Mouse (Mus musculus) CH12.LX (cell line): ENCODE results near the gene Psenen. TPM values are rescaled to one million over a fixed set of nuclear protein-coding genes. Genes with fewer than 3 reads are reported as not detected.

Source experiments
- DNase-seq: peaks from one replicate; pipeline ENCODE4 v3.0.0-alpha.2; 2013; ENCODE audit errors: extremely low read depth
- H3K27ac ChIP-seq: 2 replicates; pipeline ENCODE4 v1.5.1; 2012; ENCODE audit warnings: low read depth, mild to moderate bottlenecking, control low read depth, moderate library complexity; ENCODE audit not compliant: insufficient read depth
- H3K27me3 ChIP-seq: replicated peaks from 2 replicates; pipeline ENCODE3; 2012; ENCODE audit warnings: inconsistent platforms
- H3K36me3 ChIP-seq, 2 experiments: replicated peaks in 1 of 2; 2 replicates each; pipeline versions ENCODE3 to v1.6.1; 2012; ENCODE audit warnings: inconsistent platforms in 1 of 2, low read length in 1 of 2, mild to moderate bottlenecking in 1 of 2, mixed read lengths in 1 of 2, moderate library complexity in 1 of 2; ENCODE audit not compliant: control insufficient read depth in 1 of 2, insufficient read depth in 1 of 2
- H3K4me1 ChIP-seq, 2 experiments: 2 replicates each; pipeline ENCODE4 v1.6.1; 2012; ENCODE audit warnings: inconsistent platforms in 1 of 2, moderate library complexity in 1 of 2; ENCODE audit not compliant: insufficient read depth in 2 of 2, control insufficient read depth in 1 of 2
- H3K4me2 ChIP-seq: 2 replicates; pipeline ENCODE4 v1.6.1; 2012; ENCODE audit warnings: low read depth, mild to moderate bottlenecking, control low read depth; ENCODE audit not compliant: poor library complexity, insufficient read depth, severe bottlenecking
- H3K4me3 ChIP-seq, 3 experiments: fragments of 150-350 bp in 1 of 3; sonication (generic) in 1 of 3; replicated peaks in 1 of 3; 2 replicates each; pipeline versions ENCODE3 to v1.5.1; 2011 to 2012; ENCODE audit warnings: low read depth in 2 of 3, low read length in 2 of 3, mild to moderate bottlenecking in 2 of 3, moderate library complexity in 2 of 3, control low read depth in 1 of 3, improper control_type of control experiment in 1 of 3, inconsistent platforms in 1 of 3, mixed read lengths in 1 of 3; ENCODE audit not compliant: poor library complexity in 1 of 3
- H3K79me2 ChIP-seq: replicated peaks from 2 replicates; pipeline ENCODE4 v1.6.1; 2012; ENCODE audit warnings: mild to moderate bottlenecking, moderate library complexity; ENCODE audit not compliant: control insufficient read depth, poor library complexity, insufficient read depth, severe bottlenecking; ENCODE audit errors: extremely low read depth
- H3K9ac ChIP-seq: 2 replicates; pipeline ENCODE4 v1.6.1; 2012; ENCODE audit warnings: low read depth, mild to moderate bottlenecking, control low read depth, moderate library complexity; ENCODE audit not compliant: insufficient read depth
- H3K9me3 ChIP-seq: replicated peaks from 2 replicates; pipeline ENCODE3; 2012; ENCODE audit warnings: low read length, inconsistent platforms, mixed read lengths
- BHLHE40 ChIP-seq: IDR thresholded peaks from 2 replicates; pipeline ENCODE4 v1.6.1; 2011; ENCODE audit warnings: mild to moderate bottlenecking, low read depth, low read length, improper control_type of control experiment
- CHD2 ChIP-seq: IDR thresholded peaks from 2 replicates; pipeline ENCODE4 v1.6.1; 2011; ENCODE audit warnings: low read length, improper control_type of control experiment
- CTCF ChIP-seq, 2 experiments: IDR thresholded peaks in 1 of 2; conservative IDR thresholded peaks in 1 of 2; 2 replicates each; pipeline ENCODE4 v1.5.1; 2011 to 2012; ENCODE audit warnings: low read depth in 2 of 2, low read length in 2 of 2, improper control_type of control experiment in 1 of 2, inconsistent platforms in 1 of 2, mild to moderate bottlenecking in 1 of 2, moderate library complexity in 1 of 2
- ELF1 ChIP-seq: IDR thresholded peaks from 2 replicates; pipeline ENCODE4 v1.6.1; 2014; ENCODE audit warnings: low read depth, mild to moderate bottlenecking, inconsistent platforms, low read length, improper control_type of control experiment
- EP300 ChIP-seq: IDR thresholded peaks from 2 replicates; pipeline ENCODE4 v1.6.1; 2011; ENCODE audit warnings: low read length, improper control_type of control experiment
- ETS1 ChIP-seq: conservative IDR thresholded peaks from 2 replicates; pipeline ENCODE4 v1.6.1; 2012; ENCODE audit warnings: low read depth, mild to moderate bottlenecking, inconsistent platforms, low read length, improper control_type of control experiment, moderate library complexity
- GABPA ChIP-seq: IDR thresholded peaks from 2 replicates; pipeline ENCODE4 v1.6.1; 2012; ENCODE audit warnings: low read depth, low read length, improper control_type of control experiment, inconsistent platforms; ENCODE audit not compliant: insufficient replicate concordance
- HCFC1 ChIP-seq: IDR thresholded peaks from 2 replicates; pipeline ENCODE4 v1.6.1; 2012; ENCODE audit warnings: low read depth, mild to moderate bottlenecking, inconsistent platforms, low read length, improper control_type of control experiment
- KAT2A ChIP-seq: IDR thresholded peaks from 2 replicates; pipeline ENCODE4 v1.6.1; 2012; ENCODE audit warnings: low read length, improper control_type of control experiment, inconsistent platforms; ENCODE audit not compliant: insufficient replicate concordance
- MAFK ChIP-seq: IDR thresholded peaks from 2 replicates; pipeline ENCODE4 v1.6.1; 2011; ENCODE audit warnings: low read length, improper control_type of control experiment; ENCODE audit not compliant: insufficient replicate concordance
- MAZ ChIP-seq: IDR thresholded peaks from 2 replicates; pipeline ENCODE4 v1.6.1; 2012; ENCODE audit warnings: low read depth, mild to moderate bottlenecking, inconsistent platforms, low read length, improper control_type of control experiment, moderate library complexity
- MXI1 ChIP-seq: IDR thresholded peaks from 2 replicates; pipeline ENCODE4 v1.6.1; 2011; ENCODE audit warnings: mild to moderate bottlenecking, low read depth, low read length, improper control_type of control experiment
- MYC ChIP-seq: IDR thresholded peaks from 2 replicates; pipeline ENCODE4 v1.6.1; 2011; ENCODE audit warnings: low read depth, mild to moderate bottlenecking, improper control_type of control experiment, low read length
- NRF1 ChIP-seq: IDR thresholded peaks from 2 replicates; pipeline ENCODE4 v1.6.1; 2014; ENCODE audit warnings: low read depth, mild to moderate bottlenecking, inconsistent platforms, low read length, improper control_type of control experiment, moderate library complexity
- POLR2A ChIP-seq: IDR thresholded peaks from 2 replicates; pipeline ENCODE4 v1.6.1; 2011; ENCODE audit warnings: low read depth, mild to moderate bottlenecking, improper control_type of control experiment, low read length
- RAD21 ChIP-seq: IDR thresholded peaks from 2 replicates; pipeline ENCODE4 v1.6.1; 2011; ENCODE audit warnings: low read depth, mild to moderate bottlenecking, low read length, improper control_type of control experiment, moderate library complexity
- RCOR1 ChIP-seq: conservative IDR thresholded peaks from 2 replicates; pipeline ENCODE4 v1.6.1; 2012; ENCODE audit warnings: low read depth, mild to moderate bottlenecking, inconsistent platforms, low read length, improper control_type of control experiment
- SIN3A ChIP-seq: IDR thresholded peaks from 2 replicates; pipeline ENCODE4 v1.6.1; 2012; ENCODE audit warnings: low read length, improper control_type of control experiment, inconsistent platforms
- TCF12 ChIP-seq: IDR thresholded peaks from 2 replicates; pipeline ENCODE4 v1.6.1; 2014; ENCODE audit warnings: low read depth, mild to moderate bottlenecking, inconsistent platforms, low read length, improper control_type of control experiment
- USF2 ChIP-seq: conservative IDR thresholded peaks from 2 replicates; pipeline ENCODE4 v1.6.1; 2011; ENCODE audit warnings: low read depth, low read length, improper control_type of control experiment
- ZKSCAN1 ChIP-seq: IDR thresholded peaks from 2 replicates; pipeline ENCODE4 v1.6.1; 2012; ENCODE audit warnings: low read depth, inconsistent platforms, low read length, improper control_type of control experiment, borderline replicate concordance
- ZNF384 ChIP-seq: IDR thresholded peaks from 2 replicates; pipeline ENCODE4 v1.6.1; 2012; ENCODE audit warnings: low read depth, low read length, improper control_type of control experiment, inconsistent platforms
- dilution Hi-C: fragments of 300-500 bp; cut with MboI; formaldehyde crosslinking; loops from 2 replicates; pipeline ENCODE4 v1.14.3; 2020; ENCODE audit warnings: low sequenced_read_pairs; ENCODE audit not compliant: extremely low pct_unique_long_range_greater_than_20kb, extremely low pct_ligation_motif_present
- in situ Hi-C: fragments of 300-500 bp; cut with MboI; formaldehyde crosslinking; loops from 3 replicates; pipeline ENCODE4 v1.14.3; 2019; ENCODE audit warnings: low sequenced_read_pairs, low pct_ligation_motif_present, low pct_unique_long_range_greater_than_20kb, mixed read lengths
- polyA plus RNA-seq: library from polyadenylated mRNA; unstranded; fragments of >175 nt; gene quantifications from 2 replicates; pipeline ENCODE4 v1.2.1, GENCODE M21; 2012; ENCODE audit warnings: low read depth; ENCODE audit not compliant: insufficient read length
- total RNA-seq, 2 experiments: library from RNA; depleted of rRNA; stranded (reverse); fragments of 300-350 nt in 1 of 2; fragments of >200 nt in 1 of 2; gene quantifications; 2 replicates each; pipeline ENCODE4 v1.2.3; 2012 to 2014

Gene Psenen
- total and polyA plus RNA-seq, 3 experiments, result 55.2 to 121 (median 92.7) TPM

GRCm38 (mm10) chr7:30518325-30518724 is 45.1 kb downstream of the Psenen start:
- H3K4me2 ChIP-seq, result no peak overlapping the region
- H3K36me3 ChIP-seq, result peaks cover 0 to 8% of the 10 kb centered on the region in 2 experiments
- H3K4me1 ChIP-seq, result peaks cover 0 to 3% of the 10 kb centered on the region in 2 experiments; a peak in 1 of 4 replicates
- H3K9ac ChIP-seq, result no peak overlapping the region
- in situ Hi-C loops (no loop called here), dilution Hi-C loops (no loop called here)
- no peak for DNase-seq
- peaks cover 16% of the 10 kb centered on the region for H3K27me3 ChIP-seq
- peak in 1 of 2 experiments; percentile 42; a peak in 2 of 4 replicates for TF ChIP-seq CTCF (conservative IDR thresholded peaks at IDR 0.05 in 1 of 2, IDR thresholded peaks at IDR 0.05 in 1 of 2; ENCODE audit: low read depth in 2 of 2, low read length in 2 of 2)
- no peak for TF ChIP-seq MAFK
- no peak for TF ChIP-seq POLR2A
- no peak for TF ChIP-seq CHD2
- TF ChIP-seq TCF12, result no peak
- TF ChIP-seq SIN3A, result no peak
- no peak for TF ChIP-seq MYC
- no peaks in the 10 kb centered on the region for H3K79me2 ChIP-seq
- no peak overlapping the region for H3K27ac ChIP-seq
- H3K9me3 ChIP-seq, result no peaks in the 10 kb centered on the region
- no peak overlapping the region for H3K4me3 ChIP-seq

- dilution Hi-C loops, result no loop called here
- H3K4me2 ChIP-seq, result no peak overlapping the region
- H3K9ac ChIP-seq, result no peak overlapping the region
- TF ChIP-seq ZKSCAN1 (no peak), SIN3A (no peak), BHLHE40 (no peak), ELF1 (no peak), TCF12 (no peak), MAFK (no peak), HCFC1 (no peak), MXI1 (no peak), KAT2A (no peak), POLR2A (no peak), ZNF384 (no peak), GABPA (no peak), ETS1 (no peak), CTCF (conservative IDR thresholded peaks at IDR 0.05 in 1 of 2, IDR thresholded peaks at IDR 0.05 in 1 of 2; ENCODE audit: low read depth in 2 of 2, low read length in 2 of 2) (no peak), NRF1 (no peak), EP300 (no peak), USF2 (no peak), MAZ (no peak), RCOR1 (no peak), RAD21 (no peak)
- TF ChIP-seq, all 38 proteins: peak for 0
- DNase-seq, result no peak
- Histone ChIP-seq H3K9me3 (no peaks in the 10 kb centered on the region), H3K27me3 (peaks cover 40% of the 10 kb centered on the region), H3K4me1 (0 out of 4 replicates have a peak, but pooled peaks cover 0 to 2% of the 10 kb centered on the region in 2 experiments), H3K36me3 (no peaks in the 10 kb centered on the region), H3K4me3 (no peak overlapping the region), H3K27ac (no peak overlapping the region), H3K79me2 (no peaks in the 10 kb centered on the region)
- in situ Hi-C loops, result no loop called here
These were observed 48.2 kb downstream of the Psenen start for GRCm38 (mm10) chr7:30515003-30515760.
